Mouse (Mus musculus) heart, embryonic 10.5 days (tissue): ENCODE measurements at regions not wholly inside any gene's neighbourhood (a gene's known extent, or its start where the extent isn't known, plus 50 kb on each side); places are given as distances from the start of the nearest gene placed in this dataset.
A peak's percentile ranks its signal among the peaks of the same experiment; 100 is the strongest.

Experiments used
- DNase-seq: peaks from one replicate; pipeline ENCODE4 v3.0.0-alpha.2; 2017; ENCODE audit warnings: low spot score
- H3K27ac ChIP-seq: fragments of 300-500 bp; sonication (generic); 2 replicates; pipeline ENCODE4 v1.5.1; 2016; ENCODE audit warnings: mild to moderate bottlenecking
- H3K27me3 ChIP-seq: fragments of 300-500 bp; sonication (generic); 2 replicates; pipeline ENCODE4 v1.6.1; 2016; ENCODE audit warnings: mild to moderate bottlenecking; ENCODE audit not compliant: poor library complexity, insufficient read depth, severe bottlenecking
- H3K36me3 ChIP-seq: fragments of 300-500 bp; sonication (generic); 2 replicates; pipeline ENCODE4 v1.6.1; 2016; ENCODE audit warnings: mild to moderate bottlenecking, moderate library complexity
- H3K4me1 ChIP-seq: fragments of 300-500 bp; sonication (generic); 2 replicates; pipeline ENCODE4 v1.6.1; 2016; ENCODE audit warnings: mild to moderate bottlenecking
- H3K4me3 ChIP-seq: fragments of 300-500 bp; sonication (generic); 2 replicates; pipeline ENCODE4 v1.5.1; 2016; ENCODE audit warnings: mild to moderate bottlenecking, moderate library complexity
- H3K9me3 ChIP-seq: fragments of 300-500 bp; sonication (generic); 2 replicates; pipeline ENCODE4 v1.6.1; 2016; ENCODE audit warnings: mild to moderate bottlenecking, moderate library complexity
- WGBS: fragments of 180-500 bp; shearing (Covaris S2); methylation state at CpG from one replicate; pipeline ENCODE4 v1.1.7; 2016; 5-methylcytosine and 5-hydroxymethylcytosine counted together

GRCm38 (mm10) chr16:93166667-93167066 lies 340.7 kb upstream of the Runx1 start:
- Histone ChIP-seq H3K36me3 (no peaks in the 10 kb centered on the region), H3K9me3 (no peaks in the 10 kb centered on the region), H3K27me3 (peaks cover 11% of the 10 kb centered on the region; the same call in 1 of the 2 replicates), H3K4me3 (no peak overlapping the region), H3K4me1 (no peaks in the 10 kb centered on the region), H3K27ac (no peak overlapping the region)
- WGBS, result 85% methylated on average over 3 of the region's 3 CpGs
- no peak for DNase-seq

GRCm38 (mm10) chr16:93158526-93159226 lies 332.7 kb upstream of the Runx1 start:
- 78% methylated on average over 8 of the region's 8 CpGs for WGBS
- H3K36me3 ChIP-seq, result no peaks in the 10 kb centered on the region
- no peaks in the 10 kb centered on the region for H3K9me3 ChIP-seq
- H3K27ac ChIP-seq, result no peak overlapping the region
- peaks cover under 1% of the 10 kb centered on the region; the same call in 1 of the 2 replicates for H3K4me1 ChIP-seq
- no peak overlapping the region for H3K4me3 ChIP-seq
- peaks cover 58% of the 10 kb centered on the region for H3K27me3 ChIP-seq
- DNase-seq, result no peak

- DNase-seq, result no peak
- Histone ChIP-seq H3K27me3 (peaks cover 70% of the 10 kb centered on the region), H3K36me3 (no peaks in the 10 kb centered on the region), H3K27ac (no peak overlapping the region), H3K4me1 (peaks cover 11% of the 10 kb centered on the region), H3K9me3 (no peaks in the 10 kb centered on the region), H3K4me3 (no peak overlapping the region; the same call in 1 of the 2 replicates)
- 72% methylated on average over 14 of the region's 14 CpGs for WGBS
These were observed 327.8 kb upstream of the Runx1 start for GRCm38 (mm10) chr16:93153545-93154329.

GRCm38 (mm10) chr16:93152765-93153489 lies 327.0 kb upstream of the Runx1 start:
- peak; percentile 85 for DNase-seq
- H3K4me3 ChIP-seq, result peak overlapping the region; percentile 4; the same call in 1 of the 2 replicates
- H3K9me3 ChIP-seq, result no peaks in the 10 kb centered on the region
- H3K27me3 ChIP-seq, result peaks cover 77% of the 10 kb centered on the region
- no peaks in the 10 kb centered on the region for H3K36me3 ChIP-seq
- WGBS, result 9% methylated on average over 14 of the region's 14 CpGs
- H3K27ac ChIP-seq, result no peak overlapping the region
- peaks cover 11% of the 10 kb centered on the region for H3K4me1 ChIP-seq

- H3K4me3 ChIP-seq, result no peak overlapping the region
- H3K27ac ChIP-seq, result no peak overlapping the region
- 88% methylated on average over 1 of the region's 1 CpGs for WGBS
- H3K9me3 ChIP-seq, result no peaks in the 10 kb centered on the region
- H3K36me3 ChIP-seq, result no peaks in the 10 kb centered on the region
- H3K4me1 ChIP-seq, result peaks cover 11% of the 10 kb centered on the region
- peaks cover 78% of the 10 kb centered on the region for H3K27me3 ChIP-seq
- DNase-seq, result no peak
These were observed 326.1 kb upstream of the Runx1 start for GRCm38 (mm10) chr16:93152057-93152456.

- H3K36me3 ChIP-seq, result no peaks in the 10 kb centered on the region
- no peaks in the 10 kb centered on the region for H3K9me3 ChIP-seq
- no peak overlapping the region for H3K27ac ChIP-seq
- no peak overlapping the region for H3K4me3 ChIP-seq
- no peak for DNase-seq
- WGBS, result 96% methylated on average over 2 of the region's 2 CpGs
- peaks cover 11% of the 10 kb centered on the region for H3K4me1 ChIP-seq
- peaks cover 80% of the 10 kb centered on the region for H3K27me3 ChIP-seq
These were observed 325.7 kb upstream of the Runx1 start for GRCm38 (mm10) chr16:93151652-93152051.

- Histone ChIP-seq H3K36me3 (no peaks in the 10 kb centered on the region), H3K4me1 (peaks cover 11% of the 10 kb centered on the region), H3K9me3 (no peaks in the 10 kb centered on the region), H3K27me3 (peaks cover 73% of the 10 kb centered on the region), H3K27ac (no peak overlapping the region), H3K4me3 (no peak overlapping the region)
- WGBS, result 71% methylated on average over 12 of the region's 12 CpGs
- no peak for DNase-seq
These were observed 324.5 kb upstream of the Runx1 start for GRCm38 (mm10) chr16:93150451-93150850.

GRCm38 (mm10) chr16:93147525-93148222 lies 321.7 kb upstream of the Runx1 start:
- Histone ChIP-seq H3K4me1 (peaks cover under 1% of the 10 kb centered on the region), H3K27ac (peak overlapping the region; percentile 47; the same call in 1 of the 2 replicates), H3K9me3 (no peaks in the 10 kb centered on the region), H3K36me3 (no peaks in the 10 kb centered on the region), H3K4me3 (no peak overlapping the region), H3K27me3 (peaks cover 68% of the 10 kb centered on the region)
- WGBS, result 66% methylated on average over 5 of the region's 5 CpGs
- peak; percentile 87 for DNase-seq

- Histone ChIP-seq H3K36me3 (no peaks in the 10 kb centered on the region), H3K9me3 (no peaks in the 10 kb centered on the region), H3K4me1 (no peaks in the 10 kb centered on the region), H3K4me3 (no peak overlapping the region), H3K27ac (no peak overlapping the region), H3K27me3 (peaks cover 69% of the 10 kb centered on the region)
- DNase-seq, result no peak
- 67% methylated on average over 3 of the region's 3 CpGs for WGBS
These were observed 320.9 kb upstream of the Runx1 start for GRCm38 (mm10) chr16:93146812-93147211.

- no peaks in the 10 kb centered on the region for H3K36me3 ChIP-seq
- DNase-seq, result no peak
- H3K27me3 ChIP-seq, result peaks cover 71% of the 10 kb centered on the region
- no peaks in the 10 kb centered on the region for H3K4me1 ChIP-seq
- no peak overlapping the region for H3K27ac ChIP-seq
- no peaks in the 10 kb centered on the region for H3K9me3 ChIP-seq
- 69% methylated on average over 3 of the region's 3 CpGs for WGBS
- no peak overlapping the region for H3K4me3 ChIP-seq
These were observed 319.7 kb upstream of the Runx1 start for GRCm38 (mm10) chr16:93145617-93146016.

GRCm38 (mm10) chr16:93144033-93144432 lies 318.1 kb upstream of the Runx1 start:
- Histone ChIP-seq H3K36me3 (no peaks in the 10 kb centered on the region), H3K27me3 (peaks cover 74% of the 10 kb centered on the region), H3K9me3 (no peaks in the 10 kb centered on the region), H3K27ac (no peak overlapping the region), H3K4me1 (no peaks in the 10 kb centered on the region), H3K4me3 (no peak overlapping the region)
- 86% methylated on average over 5 of the region's 5 CpGs for WGBS
- DNase-seq, result no peak

- H3K9me3 ChIP-seq, result no peaks in the 10 kb centered on the region
- no peaks in the 10 kb centered on the region for H3K36me3 ChIP-seq
- H3K4me3 ChIP-seq, result no peak overlapping the region
- no peak overlapping the region for H3K27ac ChIP-seq
- no peaks in the 10 kb centered on the region for H3K4me1 ChIP-seq
- peaks cover 73% of the 10 kb centered on the region for H3K27me3 ChIP-seq
- 87% methylated on average over 10 of the region's 10 CpGs for WGBS
- DNase-seq, result no peak
These were observed 317.2 kb upstream of the Runx1 start for GRCm38 (mm10) chr16:93143164-93143563.
